Mouse (Mus musculus) right cerebral cortex, postnatal 10 days (tissue): ENCODE measurements around the gene Cuedc2.

Experiments used
- DNase-seq, 2 experiments: peaks; one replicate each; pipeline ENCODE4 v3.0.0; 2021; ENCODE audit warnings: low spot score in 2 of 2

Gene Cuedc2

GRCm38 (mm10) chr19:46339287-46339971 lies 927 bp upstream of the Cuedc2 start:
- peak; percentile 79 to 80 for DNase-seq

- DNase-seq, result no peak
These were observed 412 bp upstream of the Cuedc2 start for GRCm38 (mm10) chr19:46338942-46339286.

GRCm38 (mm10) chr19:46337719-46338330 lies 677 bp downstream of the Cuedc2 start:
- no peak for DNase-seq

GRCm38 (mm10) chr19:46333906-46334305 lies 4.6 kb downstream of the Cuedc2 start:
- peak in 1 of 2 experiments; percentile 24 for DNase-seq

GRCm38 (mm10) chr19:46332721-46333339 lies 5.7 kb downstream of the Cuedc2 start:
- DNase-seq, result peak in 1 of 2 experiments; percentile 27

- DNase-seq, result peak in 1 of 2 experiments; percentile 29
These were observed 6.6 kb downstream of the Cuedc2 start for GRCm38 (mm10) chr19:46331936-46332335.

- DNase-seq, result peak in 1 of 2 experiments; percentile 34
These were observed 7.2 kb downstream of the Cuedc2 start for GRCm38 (mm10) chr19:46331326-46331725.

- peak in 1 of 2 experiments; percentile 31 for DNase-seq
These were observed 7.8 kb downstream of the Cuedc2 start for GRCm38 (mm10) chr19:46330696-46331095.

GRCm38 (mm10) chr19:46329951-46330350 lies 8.6 kb downstream of the Cuedc2 start:
- peak; percentile 86 to 87 for DNase-seq

- DNase-seq, result peak; percentile 49 to 59
These were observed 9.4 kb downstream of the Cuedc2 start for GRCm38 (mm10) chr19:46329031-46329641.

GRCm38 (mm10) chr19:46328081-46329030 lies 10.1 kb downstream of the Cuedc2 start, which contains the start of gene Fbxl15:
TSS of gene Fbxl15 (plus strand) at chr19:46328184.
- DNase-seq, result peak; percentile 98

- peak in 1 of 2 experiments; percentile 53 for DNase-seq
These were observed 10.9 kb downstream of the Cuedc2 start for GRCm38 (mm10) chr19:46327531-46328064.

GRCm38 (mm10) chr19:46326756-46327305 lies 11.7 kb downstream of the Cuedc2 start, which contains the start of gene Psd:
TSS of gene Psd (minus strand) at chr19:46327156.
- peak; percentile 80 to 83 for DNase-seq

GRCm38 (mm10) chr19:46326019-46326755 lies 12.3 kb downstream of the Cuedc2 start:
- peak; percentile 63 to 76 for DNase-seq

GRCm38 (mm10) chr19:46324918-46325317 lies 13.6 kb downstream of the Cuedc2 start:
- DNase-seq, result no peak

GRCm38 (mm10) chr19:46324366-46324765 lies 14.1 kb downstream of the Cuedc2 start:
- no peak for DNase-seq

- no peak for DNase-seq
These were observed 14.8 kb downstream of the Cuedc2 start for GRCm38 (mm10) chr19:46323716-46324115.

- DNase-seq, result peak in 1 of 2 experiments; percentile 46
These were observed 15.4 kb downstream of the Cuedc2 start for GRCm38 (mm10) chr19:46322996-46323572.
